ENCODE assay signal across 28 mouse cellular contexts in genomic region chr9:97769331-97769730, GRCm38 (mm10).
"Had no signal": no experiment of that assay in that cellular context is flagged by ENCODE, and none has a peak within 500 bp of the region (broad histone marks: within the 10 kb centered on the region; RNA-seq: fewer than 3 reads in every experiment).

No protein-coding gene starts in this region.

- H3K4me2 ChIP-seq: heart, embryonic 11.5 days; heart, embryonic 13.5 days; heart, embryonic 15.5 days; hindbrain, embryonic 12.5 days; hindbrain, embryonic 14.5 days; intestine, embryonic 15.5 days; kidney, embryonic 15.5 days; limb, embryonic 12.5 days; liver, embryonic 11.5 days; liver, embryonic 13.5 days had no signal

- H3K27ac ChIP-seq: gastrocnemius, adult 2 months; heart, adult 2 months; heart, embryonic 13.5 days; heart, embryonic 15.5 days; hindbrain, embryonic 10.5 days; hindbrain, embryonic 12.5 days; intestine, embryonic 15.5 days; kidney, embryonic 15.5 days; left cerebral cortex, adult 2 months; limb, embryonic 10.5 days; limb, embryonic 12.5 days; liver, embryonic 13.5 days had no signal

- DNase-seq: gastrocnemius, adult 2 months; gastrocnemius, postnatal 10 days; gastrocnemius, postnatal 25 days; heart, adult 2 months; heart, postnatal 4 days; kidney, adult 18-20 months; kidney, adult 9 months; kidney, postnatal 10 days; kidney, postnatal 25 days; kidney, postnatal 4 days; liver; liver, embryonic 13.5 days had no signal

- H3K4me3 ChIP-seq: gastrocnemius, adult 2 months; heart, adult 2 months; heart, embryonic 13.5 days; heart, embryonic 15.5 days; hindbrain, embryonic 10.5 days; hindbrain, embryonic 12.5 days; intestine, embryonic 15.5 days; kidney, embryonic 15.5 days; left cerebral cortex, adult 2 months; limb, embryonic 10.5 days; limb, embryonic 12.5 days; liver, embryonic 13.5 days had no signal

- H3K4me1 ChIP-seq: heart, embryonic 13.5 days; heart, embryonic 15.5 days; hindbrain, embryonic 10.5 days; intestine, embryonic 15.5 days; liver, embryonic 13.5 days had no signal

- H3K9me3 ChIP-seq: heart, embryonic 13.5 days; heart, embryonic 15.5 days; hindbrain, embryonic 10.5 days; hindbrain, embryonic 12.5 days; intestine, embryonic 15.5 days; kidney, embryonic 15.5 days; limb, embryonic 10.5 days; limb, embryonic 12.5 days; liver, embryonic 13.5 days had no signal

- H3K36me3 ChIP-seq: heart, embryonic 13.5 days; heart, embryonic 15.5 days; hindbrain, embryonic 10.5 days; hindbrain, embryonic 12.5 days; intestine, embryonic 15.5 days; kidney, embryonic 15.5 days; limb, embryonic 10.5 days; limb, embryonic 12.5 days; liver, embryonic 13.5 days had no signal

- ATAC-seq: forebrain, embryonic 16.5 days; hindbrain, embryonic 16.5 days; inflammation-experienced regulatory T-cells, adult 6 months; intestine, embryonic 15.5 days; intestine, postnatal 0 days had no signal

- H3K27me3 ChIP-seq: heart, embryonic 15.5 days; hindbrain, embryonic 12.5 days; intestine, embryonic 15.5 days; kidney, embryonic 15.5 days; limb, embryonic 12.5 days; liver, embryonic 13.5 days had no signal

- H3K9ac ChIP-seq: heart, embryonic 13.5 days; heart, embryonic 15.5 days; hindbrain, embryonic 12.5 days; hindbrain, embryonic 14.5 days; intestine, embryonic 15.5 days; kidney, embryonic 15.5 days; limb, embryonic 12.5 days; liver, embryonic 13.5 days had no signal
